Mouse (Mus musculus): ENCODE measurements around the gene Mkrn2os.

DNA sequence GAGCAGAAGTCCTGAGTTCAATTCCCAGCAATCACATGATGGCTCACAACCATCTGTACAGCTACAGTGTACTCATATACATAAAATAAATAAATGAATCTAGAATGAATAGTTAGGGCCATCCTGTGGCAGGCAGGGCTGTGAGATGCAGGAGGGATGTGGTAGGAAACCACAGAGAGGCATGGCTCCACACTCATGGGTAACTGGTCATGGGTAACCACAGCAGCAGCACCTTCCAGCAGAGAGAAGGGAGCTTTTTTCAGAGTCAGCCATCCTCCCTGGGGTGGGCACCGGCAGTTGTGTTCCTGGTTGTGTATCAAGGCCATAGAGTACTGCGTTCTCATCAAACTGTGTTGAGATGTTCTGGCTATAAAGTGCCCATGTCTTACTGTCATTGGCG is 2.1 kb upstream of the Mkrn2os start:
- no peak for TF ChIP-seq CTCF (IDR thresholded peaks at IDR 0.05; ENCODE audit: low read depth)
- no peak for TF ChIP-seq EP300 (IDR thresholded peaks at IDR 0.05; ENCODE audit: low read depth)
